Mouse (Mus musculus): ENCODE measurements around the gene Gcn1l1. TPM values are rescaled to one million over a fixed set of nuclear protein-coding genes. Genes with fewer than 3 reads are reported as not detected.

Gene Gcn1l1
- total RNA-seq, 4 experiments from 2014 or later = 69.2 to 98.2 (median 77.7) TPM

GRCm38 (mm10) chr5:115535635-115536034 lies 29.4 kb upstream of the Gcn1l1 start:
- no peak for DNase-seq

- no peak for DNase-seq
Measured at GRCm38 (mm10) chr5:115538017-115538692, 26.9 kb upstream of the Gcn1l1 start.

DNA sequence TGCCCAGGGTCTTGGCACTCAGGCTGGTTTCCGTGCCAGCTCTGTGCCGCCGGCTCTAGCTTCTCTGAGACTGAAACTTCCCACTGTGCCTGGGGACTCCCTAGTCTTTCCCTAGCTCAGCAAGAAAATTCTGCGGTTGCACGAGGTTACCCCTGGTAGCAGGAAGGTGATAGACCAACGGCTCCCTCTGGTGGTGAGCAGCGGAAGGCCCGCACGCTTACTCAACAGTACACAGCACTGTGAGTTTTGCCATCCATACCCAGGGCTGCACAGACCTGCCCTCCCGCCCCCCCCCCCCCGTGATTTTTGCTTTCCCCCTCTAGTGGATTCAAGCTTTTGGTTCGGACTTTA lies 26.4 kb upstream of the Gcn1l1 start:
- DNase-seq = peak; percentile 84

DNA sequence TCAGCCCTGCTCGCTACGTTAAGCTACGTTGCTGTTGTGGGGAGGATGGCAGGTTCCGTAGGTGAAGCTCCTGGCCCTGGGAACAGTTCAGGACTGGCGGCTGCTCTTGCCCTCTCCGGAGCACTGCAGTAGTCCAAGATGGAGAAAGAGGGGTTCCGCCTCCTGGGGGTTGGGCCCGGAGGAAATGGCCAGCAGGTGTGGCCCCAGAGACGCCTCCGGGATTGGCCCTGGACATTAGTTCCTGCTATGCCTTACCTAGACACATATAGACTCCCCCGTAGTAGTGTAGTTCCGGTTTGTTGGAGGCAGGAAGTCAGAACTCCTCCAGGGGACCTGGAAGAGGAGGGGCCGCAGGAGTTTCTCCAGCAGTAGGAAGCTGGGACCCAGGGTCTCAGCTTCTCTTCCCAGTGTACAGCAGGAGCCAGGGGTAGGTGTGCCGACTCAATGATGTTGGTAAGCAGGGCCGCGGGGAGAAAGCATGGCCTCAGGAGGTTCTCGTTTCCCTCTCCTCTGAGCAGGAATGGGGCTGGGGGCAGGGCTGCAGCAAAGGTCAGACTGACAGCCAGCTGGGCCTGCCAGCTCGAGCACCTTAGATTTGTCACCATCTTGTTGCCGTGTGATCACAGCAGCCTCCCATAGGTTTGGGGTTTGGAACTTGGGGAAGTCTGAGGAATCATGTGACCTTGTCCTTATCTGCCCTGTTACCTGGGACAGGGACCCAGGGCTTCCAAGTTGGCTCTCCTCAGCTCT lies 22.2 kb upstream of the Gcn1l1 start:
- DNase-seq = no peak

- peak; percentile 75 for DNase-seq
Measured at GRCm38 (mm10) chr5:115543509-115544253, 21.4 kb upstream of the Gcn1l1 start.

DNA sequence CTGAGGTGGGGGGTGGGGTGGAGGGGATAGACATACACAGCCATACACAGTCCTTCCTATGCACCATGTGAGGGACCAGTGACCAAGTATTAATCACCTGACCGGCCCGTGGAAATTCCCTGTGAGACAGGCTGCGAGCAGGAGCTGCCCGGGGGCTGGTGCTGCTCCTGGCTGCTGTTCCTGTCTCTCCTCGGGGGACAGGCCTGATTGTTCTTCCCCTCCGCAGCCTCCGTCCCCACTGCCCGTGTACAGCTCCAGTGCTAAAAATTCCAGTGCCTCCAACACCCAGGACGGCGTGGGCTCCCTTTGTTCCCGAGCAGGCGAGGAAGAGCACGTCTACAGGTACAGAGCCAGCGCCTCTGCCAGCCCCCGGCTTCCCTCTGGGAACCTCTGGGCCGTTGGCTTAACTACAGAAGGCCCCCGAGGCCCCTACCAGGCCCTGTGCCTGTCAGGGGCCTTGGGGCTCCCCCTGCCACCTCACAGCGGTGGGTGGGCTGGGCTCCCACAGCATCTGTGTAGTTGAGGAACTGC lies 20.3 kb upstream of the Gcn1l1 start:
- no peak for DNase-seq

DNA sequence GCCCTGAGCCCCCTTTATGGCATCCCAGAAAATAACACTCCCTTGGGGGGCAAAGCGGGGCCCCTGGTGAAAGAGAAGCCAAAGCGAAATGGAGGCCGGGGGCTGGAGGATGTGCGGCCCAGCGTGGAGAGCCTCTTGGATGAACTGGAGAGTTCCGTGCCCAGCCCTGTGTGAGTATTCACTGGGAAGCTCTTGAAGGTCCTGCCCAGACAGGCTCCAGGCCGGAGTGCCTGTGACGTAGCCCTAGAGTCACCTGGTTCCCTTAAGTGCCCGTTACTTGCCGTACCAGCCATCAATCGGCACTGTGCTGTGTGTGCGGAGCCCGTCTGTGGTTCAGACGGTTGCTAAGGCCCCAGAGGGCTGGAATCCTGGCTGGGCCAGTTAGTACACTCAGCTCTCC lies 19.4 kb upstream of the Gcn1l1 start:
- no peak for DNase-seq

DNA sequence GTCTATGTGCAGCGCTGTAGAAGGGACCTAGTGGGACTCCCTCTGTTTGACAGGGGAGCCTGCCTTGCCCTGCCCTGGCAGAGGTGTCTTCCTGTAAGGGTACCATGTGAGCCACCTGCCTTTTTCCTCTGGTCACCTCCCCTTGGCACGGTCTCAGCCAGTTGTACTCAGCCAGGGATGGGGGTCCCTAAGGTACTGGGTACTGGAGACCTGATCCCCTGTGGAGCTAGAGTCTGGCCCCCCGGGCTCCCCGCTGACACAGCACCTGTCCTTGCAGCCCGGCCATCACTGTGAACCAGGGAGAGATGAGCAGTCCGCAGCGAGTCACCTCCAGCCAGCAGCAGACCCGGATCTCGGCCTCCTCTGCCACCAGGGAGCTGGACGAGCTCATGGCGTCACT lies 18.5 kb upstream of the Gcn1l1 start:
- DNase-seq = no peak

- no peak for DNase-seq
Measured at GRCm38 (mm10) chr5:115547014-115547413, 18.0 kb upstream of the Gcn1l1 start.

- DNase-seq = no peak
Measured at GRCm38 (mm10) chr5:115547421-115547820, 17.6 kb upstream of the Gcn1l1 start.

DNA sequence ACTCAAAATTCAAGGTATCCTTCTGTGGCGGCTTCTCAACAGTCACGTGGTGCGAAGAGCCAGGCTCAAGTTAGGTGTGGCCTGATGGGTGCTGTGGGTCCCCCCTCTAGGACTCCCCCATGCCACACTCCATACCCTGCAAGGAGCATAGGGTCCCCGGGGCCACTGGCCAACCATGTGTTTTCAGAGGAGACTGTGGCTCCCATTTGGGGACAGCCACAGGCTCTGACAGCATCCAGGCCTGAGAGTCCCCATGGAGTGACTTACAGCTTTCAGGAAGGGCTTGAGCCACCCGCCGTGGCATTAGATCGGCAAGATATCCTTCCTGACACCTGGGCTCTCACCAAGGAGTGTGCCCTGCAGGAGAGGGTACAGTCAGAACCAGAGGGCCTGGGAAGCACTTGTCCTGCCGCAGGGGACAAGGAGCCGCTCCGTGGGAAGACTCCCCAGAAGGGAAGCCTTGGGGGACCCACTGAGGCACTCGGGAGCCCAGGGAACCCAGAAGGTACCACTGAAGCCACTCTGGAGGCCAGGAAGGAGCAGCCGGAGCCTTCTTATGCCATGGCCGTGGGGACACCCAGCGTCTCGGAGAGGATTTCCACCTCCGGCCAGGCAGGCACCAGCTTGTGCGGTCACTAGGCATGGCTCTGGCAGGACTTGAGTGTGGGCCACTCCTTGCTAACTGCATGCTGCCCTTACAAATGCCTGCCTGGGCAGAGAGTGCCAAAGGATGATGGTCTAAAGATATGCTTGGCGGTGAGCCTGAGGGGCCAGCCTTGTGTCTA lies 16.4 kb upstream of the Gcn1l1 start:
- DNase-seq = no peak

DNA sequence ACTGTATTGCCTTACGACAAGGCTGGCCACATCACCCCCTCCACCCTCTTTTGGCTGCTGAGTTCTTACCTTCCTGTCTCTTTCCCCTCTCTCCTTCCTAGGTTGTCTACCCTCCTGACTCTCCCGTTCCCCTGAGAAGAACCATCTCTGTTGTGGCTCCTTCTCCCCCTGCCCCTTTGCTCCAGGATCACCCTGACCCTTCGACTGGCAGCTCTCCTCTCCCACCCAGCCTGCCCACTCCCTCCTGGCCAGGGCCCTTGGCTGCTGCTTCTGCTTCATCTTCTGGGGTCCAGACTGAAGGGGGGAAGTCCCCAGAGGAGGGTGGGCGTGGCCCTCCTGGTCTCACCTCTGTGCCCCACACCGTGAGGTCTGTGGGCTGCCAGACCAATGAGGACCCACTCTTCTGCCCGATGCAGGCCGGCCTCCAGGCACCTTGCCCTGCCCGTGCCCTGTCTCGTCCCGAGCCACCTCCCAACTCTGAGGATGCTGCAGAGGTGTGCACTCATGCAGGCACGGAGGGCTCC lies 14.5 kb upstream of the Gcn1l1 start:
- no peak for DNase-seq

DNA sequence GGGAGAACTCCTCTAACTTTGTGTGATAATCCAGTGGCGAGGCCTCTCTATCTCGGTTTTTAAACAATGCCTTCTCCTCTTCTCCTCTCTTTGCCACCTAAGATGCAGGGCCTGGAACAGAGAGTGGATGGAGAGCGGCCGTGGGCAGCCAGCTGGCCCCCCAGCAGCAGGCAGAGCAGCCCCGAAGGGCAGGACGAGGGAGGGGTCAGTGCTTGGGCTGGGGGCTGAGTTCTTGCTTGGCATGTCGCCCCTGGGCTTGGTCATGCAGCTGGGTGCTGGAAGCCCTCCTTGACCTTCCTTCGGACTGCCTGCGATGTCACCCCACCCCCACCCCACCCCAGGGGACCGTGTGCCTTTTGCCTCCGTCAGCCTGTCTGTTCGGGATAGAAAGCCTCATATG lies 13.7 kb upstream of the Gcn1l1 start:
- no peak for DNase-seq

DNA sequence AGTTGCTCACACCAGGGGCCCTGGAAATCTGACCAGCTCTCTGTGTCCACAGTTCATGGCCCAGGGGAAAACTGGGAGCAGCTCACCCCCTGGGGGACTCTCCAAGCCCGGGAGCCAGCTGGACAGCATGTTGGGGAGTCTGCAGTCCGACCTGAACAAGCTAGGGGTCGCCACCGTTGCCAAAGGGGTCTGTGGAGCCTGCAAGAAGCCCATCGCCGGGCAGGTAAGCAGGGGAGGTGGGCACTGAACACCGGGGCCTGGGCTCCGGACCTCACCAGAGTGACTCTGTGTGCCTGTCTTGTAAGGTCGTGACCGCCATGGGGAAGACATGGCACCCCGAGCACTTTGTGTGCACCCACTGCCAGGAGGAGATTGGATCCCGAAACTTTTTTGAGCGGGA lies 13.3 kb upstream of the Gcn1l1 start:
- no peak for DNase-seq

DNA sequence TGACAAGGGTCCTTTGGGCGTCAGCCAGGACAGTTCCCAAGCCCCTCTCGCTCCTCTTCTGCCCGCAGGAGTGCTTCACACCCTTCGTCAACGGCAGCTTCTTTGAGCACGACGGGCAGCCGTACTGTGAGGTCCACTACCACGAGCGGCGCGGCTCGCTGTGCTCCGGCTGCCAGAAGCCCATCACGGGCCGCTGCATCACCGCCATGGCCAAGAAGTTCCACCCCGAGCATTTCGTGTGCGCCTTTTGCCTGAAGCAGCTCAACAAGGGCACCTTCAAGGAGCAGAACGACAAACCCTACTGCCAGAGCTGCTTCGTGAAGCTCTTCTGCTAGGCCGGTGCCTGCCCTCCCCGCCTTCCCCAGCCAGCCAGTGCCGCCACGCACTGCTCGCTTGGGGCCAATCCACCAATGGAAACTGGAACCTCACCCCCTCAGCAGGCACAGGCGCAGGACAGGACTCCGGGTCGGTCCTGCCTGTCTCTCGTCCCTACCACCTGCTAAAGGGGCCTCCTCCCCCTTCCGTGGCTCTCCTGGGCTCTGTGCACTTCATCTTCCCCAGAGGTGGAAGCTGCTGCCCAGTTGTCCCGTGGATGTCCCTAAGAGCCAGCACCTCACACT lies 11.1 kb upstream of the Gcn1l1 start:
- no peak for DNase-seq

DNA sequence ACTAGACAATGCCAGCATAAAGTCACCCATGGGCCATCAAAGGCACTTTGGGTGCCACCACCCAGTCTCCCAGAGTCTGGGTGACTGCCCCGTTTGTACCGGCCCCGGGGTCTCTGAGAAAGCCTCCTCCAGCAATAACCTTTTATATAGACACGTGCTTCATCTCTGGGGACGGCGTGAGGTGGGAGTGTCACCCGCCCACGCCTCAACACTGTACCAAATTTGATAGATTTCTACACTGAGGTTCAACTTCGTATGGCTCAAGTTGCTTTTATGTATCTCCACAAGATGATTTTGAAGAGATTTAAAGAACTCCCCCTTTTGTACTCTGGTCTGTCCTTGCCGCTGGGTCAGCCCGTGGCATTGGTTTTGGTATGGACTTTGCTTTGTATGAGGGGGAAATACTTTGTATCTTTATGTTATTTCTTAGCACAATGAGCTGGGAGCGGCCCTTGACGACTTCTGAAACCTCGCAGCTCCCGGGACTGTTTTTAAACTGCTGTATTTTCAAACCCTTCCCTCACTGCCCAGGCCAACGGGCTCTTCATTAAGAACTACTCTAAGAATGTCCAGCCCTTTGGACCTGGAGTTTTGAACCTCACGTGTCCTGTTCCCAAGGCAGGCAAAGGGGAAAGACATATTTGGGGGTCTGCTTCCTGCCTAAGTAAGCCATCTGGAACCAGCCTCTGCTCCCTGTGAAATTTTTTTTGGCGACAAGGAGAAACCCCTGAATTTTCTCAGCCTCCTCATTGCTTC lies 10.3 kb upstream of the Gcn1l1 start:
- no peak for DNase-seq

- no peak for DNase-seq
Measured at GRCm38 (mm10) chr5:115556217-115556616, 8.8 kb upstream of the Gcn1l1 start.

- no peak for DNase-seq
Measured at GRCm38 (mm10) chr5:115558182-115558794, 6.8 kb upstream of the Gcn1l1 start.

- DNase-seq = peak; percentile 100
Measured at GRCm38 (mm10) chr5:115559237-115560101, 5.6 kb upstream of the Gcn1l1 start, which contains the start of gene Rplp0. TSS of gene Rplp0 (plus strand) at chr5:115559467.

Data from adrenal gland, adult 8-10 months (tissue).